Mouse (Mus musculus) bone marrow, adult 2 months (tissue): ENCODE results near the gene Pnpla1.

Experiments
- CTCF ChIP-seq: fragments of 200-500 bp; IDR thresholded peaks from 2 replicates; pipeline ENCODE4 v1.5.1; 2011; ENCODE audit warnings: low read length, control low read depth; ENCODE audit not compliant: control insufficient read depth, insufficient read depth
- POLR2A ChIP-seq: fragments of 200-500 bp; IDR thresholded peaks from 2 replicates; pipeline ENCODE4 v1.6.1; 2011; ENCODE audit warnings: low read depth, mild to moderate bottlenecking, control low read depth, low read length, borderline replicate concordance; ENCODE audit not compliant: control insufficient read depth

DNA sequence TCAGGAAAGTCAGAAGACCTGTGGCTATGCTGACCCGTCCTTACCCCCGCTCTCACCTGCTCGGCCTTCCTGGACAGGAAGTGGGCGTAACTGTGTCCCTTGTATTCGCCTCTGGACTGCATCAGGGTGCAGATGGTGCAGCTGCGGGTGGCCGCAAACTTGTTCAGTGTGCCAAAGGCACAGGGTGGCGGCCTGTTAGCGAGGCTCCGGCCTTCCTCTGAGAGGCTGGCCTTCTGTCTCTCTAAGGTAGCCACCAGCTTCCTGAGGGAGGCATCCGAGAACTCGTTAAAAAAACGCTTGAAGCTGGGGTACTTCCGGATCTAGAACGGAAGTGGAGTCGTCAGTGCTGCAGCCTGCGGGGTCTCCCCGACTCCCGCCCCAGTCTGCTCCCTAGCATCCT, 41.2 kb downstream of the Pnpla1 start:
- no peak for TF ChIP-seq CTCF
- TF ChIP-seq POLR2A, result no peak
